Mouse (Mus musculus) gonadal fat pad, adult 2 months (tissue): ENCODE data around the gene Gfod1. TPM values are rescaled to one million over a fixed set of nuclear protein-coding genes. Genes with fewer than 3 reads are reported as not detected.

Experiments
- DNase-seq: peaks from one replicate; pipeline ENCODE4 v3.0.0-alpha.2; 2012; ENCODE audit warnings: low read depth
- polyA plus RNA-seq: library from polyadenylated mRNA; depleted of rRNA; stranded (reverse); fragments of >200 nt; gene quantifications from 2 replicates; pipeline ENCODE4 v1.2.3, GENCODE M21; 2012

The Gfod1 gene
- polyA plus RNA-seq, 1 experiment = 4.6 TPM

- no peak for DNase-seq
Observed at GRCm38 (mm10) chr13:43200473-43200872, 103.5 kb downstream of the Gfod1 start.

GRCm38 (mm10) chr13:43199749-43200148, 104.2 kb downstream of the Gfod1 start:
- no peak for DNase-seq

DNA sequence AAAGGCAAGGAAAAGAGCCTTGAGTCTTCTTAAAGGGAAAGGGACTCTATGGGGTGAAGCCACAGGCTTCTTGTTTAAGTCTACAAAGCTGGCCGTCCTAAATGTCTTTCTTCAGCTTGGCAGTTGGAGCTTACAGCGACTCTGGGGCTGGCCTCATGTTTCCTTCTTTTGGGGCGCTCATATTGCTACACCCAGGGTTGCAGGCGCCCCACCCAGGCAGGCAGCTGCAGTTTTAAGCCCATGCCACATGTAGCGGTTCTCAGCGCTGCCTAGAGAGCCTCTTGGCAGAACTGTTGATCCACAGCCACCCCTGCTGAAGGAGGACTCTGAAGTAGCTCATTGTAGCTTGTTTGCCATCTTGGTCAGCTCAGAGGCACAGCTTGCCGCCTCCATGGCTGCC, 104.7 kb downstream of the Gfod1 start:
- no peak for DNase-seq

GRCm38 (mm10) chr13:43197187-43197586, 106.8 kb downstream of the Gfod1 start:
- DNase-seq = no peak

DNA sequence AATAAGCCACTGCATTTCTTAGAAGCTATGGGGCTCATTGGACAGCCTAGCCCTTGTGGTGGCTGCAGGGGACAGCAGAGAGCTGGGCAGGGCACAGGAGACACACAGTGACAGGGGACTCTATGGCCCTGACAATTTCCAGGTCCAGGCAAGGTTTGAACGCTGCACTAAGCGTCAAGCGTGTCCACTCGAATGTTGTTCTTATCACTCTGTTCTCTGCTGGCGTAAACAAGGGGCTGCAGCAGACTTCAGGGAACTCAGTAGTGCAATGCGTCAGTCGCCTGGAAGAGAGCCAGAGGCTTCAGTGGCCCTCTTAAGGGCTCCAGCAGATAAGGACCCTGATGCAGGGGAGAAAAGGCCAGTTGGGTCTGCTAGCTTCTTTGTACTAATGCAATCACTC, 108.0 kb downstream of the Gfod1 start:
- DNase-seq = no peak

DNA sequence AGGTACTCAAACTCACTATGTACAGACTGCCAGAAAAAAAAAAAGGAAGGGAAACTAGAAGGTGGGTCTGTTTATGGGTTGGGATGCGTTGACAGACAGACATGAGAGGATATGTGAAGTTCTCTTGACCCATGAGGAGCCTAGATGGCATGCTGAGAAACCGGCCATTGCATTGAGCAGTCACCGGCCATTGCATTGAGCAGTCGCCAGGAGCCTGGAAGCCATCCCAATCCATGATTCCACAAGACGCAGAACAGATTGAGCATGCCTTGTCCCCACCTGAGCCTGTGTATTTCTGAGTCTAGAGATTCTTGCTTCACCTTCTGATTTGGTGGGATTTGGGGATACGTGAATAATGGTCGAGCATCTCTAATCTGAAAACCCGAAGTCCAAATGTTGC, 110.0 kb downstream of the Gfod1 start:
- DNase-seq = no peak

- no peak for DNase-seq
Observed at GRCm38 (mm10) chr13:43193266-43193665, 110.7 kb downstream of the Gfod1 start.

DNA sequence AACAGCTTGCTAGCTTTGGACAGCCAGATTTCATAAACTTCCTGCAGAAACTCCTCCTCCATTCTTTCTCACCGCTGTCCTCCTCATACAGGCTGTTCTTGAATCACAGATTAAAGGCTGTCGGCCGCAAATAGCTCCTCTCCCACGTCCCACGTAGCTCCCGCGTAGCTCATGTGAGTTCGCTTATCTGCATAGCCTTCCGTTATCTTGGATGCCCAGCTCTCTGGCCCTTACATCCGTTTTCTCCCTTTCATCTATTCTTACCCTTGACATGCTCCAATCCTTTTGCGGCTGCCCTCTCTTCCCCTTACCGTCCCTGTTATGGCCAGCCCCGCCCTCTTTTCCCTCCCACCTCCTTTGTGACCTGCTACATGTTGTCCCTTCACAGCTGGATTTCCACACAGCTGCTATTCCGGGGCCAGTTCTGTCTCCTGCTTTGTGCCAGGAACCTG, 112.2 kb downstream of the Gfod1 start:
- no peak for DNase-seq

- DNase-seq = no peak
Observed at GRCm38 (mm10) chr13:43191290-43191689, 112.7 kb downstream of the Gfod1 start.

- no peak for DNase-seq
Observed at GRCm38 (mm10) chr13:43187736-43188135, 116.2 kb downstream of the Gfod1 start.

GRCm38 (mm10) chr13:43183248-43184055, 120.5 kb downstream of the Gfod1 start:
- DNase-seq = no peak

DNA sequence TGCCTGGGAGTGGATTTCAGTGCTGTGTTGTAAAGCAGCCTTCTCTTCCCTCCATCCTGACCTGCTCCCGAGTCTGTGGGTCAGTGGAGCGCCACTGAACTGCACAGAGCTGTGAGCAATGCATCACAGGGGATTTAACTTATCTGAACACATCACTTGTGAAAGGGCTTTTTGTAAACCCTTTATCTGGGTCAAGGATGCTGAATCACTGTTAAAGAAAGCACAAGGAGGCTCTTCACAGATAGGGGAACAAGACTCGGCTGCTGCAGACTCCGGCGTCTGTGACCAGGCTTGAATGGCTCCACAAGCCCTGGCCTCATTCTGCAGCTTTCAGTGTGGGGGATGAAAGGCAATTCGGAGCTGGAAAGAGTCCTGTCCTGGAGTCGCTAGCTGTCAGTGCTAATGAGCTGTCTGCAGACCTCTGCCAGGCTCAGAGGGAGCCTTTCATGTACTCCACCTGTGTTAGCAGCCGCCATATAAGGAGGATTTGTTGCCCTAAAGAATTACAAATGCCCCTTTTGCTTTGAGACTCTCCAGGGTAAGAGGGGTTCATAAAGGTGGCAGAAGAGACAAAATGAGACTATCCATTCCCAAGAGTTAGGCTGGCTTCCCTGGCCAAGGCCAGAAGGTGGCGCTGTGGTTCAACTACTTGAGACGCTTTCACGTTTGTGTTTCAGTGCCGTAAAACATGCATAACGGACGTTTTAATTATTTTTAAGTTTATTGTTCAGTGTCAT, 121.3 kb downstream of the Gfod1 start:
- DNase-seq = no peak

- no peak for DNase-seq
Observed at GRCm38 (mm10) chr13:43181104-43181503, 122.9 kb downstream of the Gfod1 start.

- DNase-seq = no peak
Observed at GRCm38 (mm10) chr13:43177317-43177716, 126.7 kb downstream of the Gfod1 start.

- no peak for DNase-seq
Observed at GRCm38 (mm10) chr13:43176676-43177075, 127.3 kb downstream of the Gfod1 start.

DNA sequence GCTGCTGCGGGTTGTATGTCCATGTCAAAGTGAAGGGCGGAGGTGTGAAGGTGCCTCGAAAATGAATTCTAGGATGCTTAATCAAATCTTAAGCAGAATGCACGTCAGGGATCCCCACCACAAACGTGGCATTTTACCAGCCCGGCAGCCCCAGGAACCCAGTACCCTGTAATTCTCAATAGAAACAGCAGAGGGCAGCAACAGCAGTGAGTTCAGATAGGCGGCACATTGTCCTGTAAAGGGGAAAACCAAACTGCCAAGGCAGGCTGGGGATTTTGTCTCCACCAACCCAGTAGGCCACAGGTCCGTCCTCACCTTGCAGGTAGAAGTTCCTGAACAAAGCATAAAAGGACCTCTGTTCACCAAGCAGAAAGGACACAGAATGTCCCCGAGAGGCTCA, 130.7 kb downstream of the Gfod1 start:
- no peak for DNase-seq

DNA sequence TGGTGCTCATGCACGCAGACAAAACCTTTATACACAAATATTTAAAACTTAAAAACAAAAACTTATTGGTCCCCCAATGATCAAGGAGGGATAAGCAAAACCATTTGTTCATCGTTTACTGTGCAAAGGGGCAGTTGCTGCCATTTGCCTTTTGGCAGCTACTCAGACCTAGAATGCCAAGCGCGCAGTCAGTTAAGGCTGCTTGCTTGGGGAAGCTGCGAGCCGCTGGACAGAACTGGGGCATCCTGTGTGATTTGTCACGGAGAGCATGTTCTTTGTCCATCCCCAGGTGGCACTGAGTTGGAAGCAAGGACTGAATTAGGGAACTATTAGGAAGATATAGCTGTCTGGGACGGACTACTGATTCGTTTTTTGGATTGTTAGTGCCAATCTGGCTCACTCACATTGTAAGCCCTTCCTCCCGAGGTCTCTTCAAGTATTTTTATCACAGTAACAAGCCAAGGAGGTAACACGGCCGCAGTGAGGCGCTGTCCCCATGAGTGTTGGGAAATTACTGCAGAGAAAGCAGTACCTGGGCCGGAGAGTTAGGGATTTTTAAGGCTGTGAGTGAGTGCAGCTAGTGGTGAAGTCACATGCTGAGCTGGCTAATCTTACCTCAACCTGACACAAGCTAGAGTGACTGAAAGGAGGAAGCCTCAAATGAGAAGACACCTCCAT, 131.8 kb downstream of the Gfod1 start:
- no peak for DNase-seq

DNA sequence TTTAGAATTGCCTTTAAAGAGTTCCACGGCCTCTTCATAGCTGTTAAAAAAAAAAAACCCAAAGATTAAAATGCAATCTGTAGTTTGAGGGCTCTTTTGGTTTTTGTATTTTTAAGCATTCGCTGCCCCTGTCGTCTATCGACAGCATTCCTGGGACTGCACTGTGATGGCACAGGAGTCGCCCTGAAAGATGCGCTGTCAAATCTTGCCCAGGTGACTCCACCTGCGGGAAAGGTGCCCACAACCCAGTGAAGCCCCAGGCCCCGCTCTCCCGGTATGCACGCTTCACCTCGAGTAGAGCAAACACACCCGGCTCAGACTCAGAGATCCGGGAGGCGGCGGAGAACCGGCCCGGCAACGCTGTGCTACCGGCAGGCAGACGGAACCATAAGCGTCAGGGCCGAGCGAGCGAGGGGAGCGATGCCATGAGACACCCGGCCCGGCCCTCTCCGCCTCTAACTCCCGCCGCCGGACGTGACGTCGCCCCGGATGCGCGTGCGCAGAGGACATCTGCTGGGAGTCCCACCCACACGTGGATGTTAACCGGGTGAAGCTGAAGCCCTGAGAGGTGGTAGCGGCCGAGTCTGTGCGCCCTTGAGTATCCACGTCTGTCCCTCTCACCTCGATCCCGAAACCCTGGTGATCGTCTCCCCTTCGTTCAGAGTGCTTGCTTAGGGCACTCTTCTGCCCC, 132.8 kb downstream of the Gfod1 start, which contains the start of gene Tbc1d7:
Tbc1d7 (minus strand) TSS at position 482 of the 691 bp plus-strand sequence.
- DNase-seq = no peak

DNA sequence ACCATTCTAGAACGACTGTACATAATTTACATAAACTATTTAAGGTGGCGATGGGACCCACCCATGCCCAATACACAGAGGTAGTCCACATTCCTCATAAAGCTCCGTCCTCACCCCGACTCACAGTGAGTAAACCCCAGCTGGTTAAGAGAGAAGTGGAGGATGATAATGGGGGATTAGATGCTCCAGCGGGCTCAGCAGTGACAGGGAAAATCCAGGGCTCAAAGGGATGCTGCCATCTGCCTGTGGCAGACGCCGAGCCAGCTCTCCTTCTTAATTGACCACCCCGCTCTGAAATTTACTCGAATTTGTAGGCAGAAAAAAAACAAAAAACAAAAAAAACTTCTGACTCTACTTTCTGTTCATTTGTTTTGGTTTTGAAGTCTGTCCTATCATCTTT, 136.3 kb downstream of the Gfod1 start:
- DNase-seq = no peak

DNA sequence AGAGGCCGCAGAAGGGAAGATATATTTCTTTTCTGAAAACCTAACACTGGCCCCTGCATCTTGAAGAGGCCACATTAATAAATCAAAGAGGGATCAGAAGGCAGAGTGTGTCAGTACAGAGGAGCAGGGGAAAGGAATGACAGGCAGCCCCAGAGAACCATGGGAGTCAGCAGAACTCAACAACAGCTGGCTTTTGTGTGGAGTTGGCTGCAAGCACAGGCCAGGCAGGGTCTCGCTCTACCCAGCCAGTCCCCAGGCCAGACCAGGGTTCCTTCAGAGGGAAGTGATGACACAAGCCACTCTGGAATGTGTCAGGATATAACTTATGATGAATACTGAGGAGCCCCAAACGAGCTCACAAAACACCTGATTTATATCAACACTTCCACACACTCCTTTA, 144.5 kb downstream of the Gfod1 start:
- no peak for DNase-seq

GRCm38 (mm10) chr13:43158281-43158680, 145.7 kb downstream of the Gfod1 start:
- DNase-seq = no peak

GRCm38 (mm10) chr13:43157370-43157769, 146.6 kb downstream of the Gfod1 start:
- no peak for DNase-seq
